Mouse (Mus musculus): ENCODE data around the gene B3galt5. TPM values are rescaled to one million over a fixed set of nuclear protein-coding genes. Genes with fewer than 3 reads are reported as not detected.
"Not testable (repeated sequence)": the region's sequence is repeated elsewhere in the genome, so short reads cannot be mapped to it uniquely, and the experiment has no call there.

B3galt5 gene
- polyA plus RNA-seq, 1 experiment from 2014 or later: 0.45 TPM

GRCm38 (mm10) chr16:96304438-96304837 lies 68.8 kb downstream of the B3galt5 start:
- Histone ChIP-seq H3K9me3 (ENCODE audit: control insufficient read depth, low read length) (no peaks in the 10 kb centered on the region), H3K27ac (replicated peaks; ENCODE audit: low read depth, low read length) (no peak overlapping the region), H3K4me1 (ENCODE audit: control insufficient read depth, insufficient read depth, low read length) (no peaks in the 10 kb centered on the region), H3K27me3 (replicated peaks; ENCODE audit: control insufficient read depth, insufficient read depth, low read length) (no peaks in the 10 kb centered on the region), H3K4me2 (ENCODE audit: low read depth, low read length) (no peak overlapping the region), H3K36me3 (ENCODE audit: control insufficient read depth, insufficient read depth, low read length) (no peaks in the 10 kb centered on the region), H3K9ac (ENCODE audit: low read depth, low read length) (no peak overlapping the region), H3K4me3 (ENCODE audit: low read depth, low read length) (no peak overlapping the region)
- DNase-seq (ENCODE audit: low spot score) (no peak), ATAC-seq (ENCODE audit: low read depth) (no peak)

GRCm38 (mm10) chr16:96306905-96307304 lies 71.3 kb downstream of the B3galt5 start:
- Histone ChIP-seq H3K27ac (replicated peaks; ENCODE audit: low read depth, low read length) (no peak overlapping the region), H3K9me3 (ENCODE audit: control insufficient read depth, low read length) (no peaks in the 10 kb centered on the region), H3K27me3 (replicated peaks; ENCODE audit: control insufficient read depth, insufficient read depth, low read length) (no peaks in the 10 kb centered on the region), H3K4me3 (ENCODE audit: low read depth, low read length) (no peak overlapping the region), H3K4me1 (ENCODE audit: control insufficient read depth, insufficient read depth, low read length) (no peaks in the 10 kb centered on the region), H3K4me2 (ENCODE audit: low read depth, low read length) (no peak overlapping the region), H3K36me3 (ENCODE audit: control insufficient read depth, insufficient read depth, low read length) (no peaks in the 10 kb centered on the region), H3K9ac (ENCODE audit: low read depth, low read length) (no peak overlapping the region)
- no peak for DNase-seq (ENCODE audit: low spot score)
- ATAC-seq (ENCODE audit: low read depth): no peak
- WGBS: 69% methylated on average over 4 of the region's 4 CpGs

GRCm38 (mm10) chr16:96317803-96318202 lies 82.2 kb downstream of the B3galt5 start:
- Histone ChIP-seq H3K27me3 (replicated peaks; ENCODE audit: control insufficient read depth, insufficient read depth, low read length) (no peaks in the 10 kb centered on the region), H3K27ac (replicated peaks; ENCODE audit: low read depth, low read length) (no peak overlapping the region), H3K9me3 (ENCODE audit: control insufficient read depth, low read length) (no peaks in the 10 kb centered on the region), H3K4me1 (ENCODE audit: control insufficient read depth, insufficient read depth, low read length) (no peaks in the 10 kb centered on the region), H3K4me3 (ENCODE audit: low read depth, low read length) (no peak overlapping the region), H3K4me2 (ENCODE audit: low read depth, low read length) (no peak overlapping the region), H3K9ac (ENCODE audit: low read depth, low read length) (no peak overlapping the region), H3K36me3 (ENCODE audit: control insufficient read depth, insufficient read depth, low read length) (no peaks in the 10 kb centered on the region)
- DNase-seq (ENCODE audit: low spot score) (no peak), ATAC-seq (ENCODE audit: low read depth) (no peak)
- 88% methylated on average over 8 of the region's 8 CpGs for WGBS

- ATAC-seq (ENCODE audit: low read depth) (no peak), DNase-seq (ENCODE audit: low spot score) (no peak)
- Histone ChIP-seq H3K36me3 (ENCODE audit: control insufficient read depth, insufficient read depth, low read length) (no peaks in the 10 kb centered on the region), H3K4me2 (ENCODE audit: low read depth, low read length) (no peak overlapping the region), H3K4me3 (ENCODE audit: low read depth, low read length) (no peak overlapping the region), H3K9me3 (ENCODE audit: control insufficient read depth, low read length) (no peaks in the 10 kb centered on the region), H3K4me1 (ENCODE audit: control insufficient read depth, insufficient read depth, low read length) (peaks cover 8% of the 10 kb centered on the region), H3K27ac (replicated peaks; ENCODE audit: low read depth, low read length) (no peak overlapping the region), H3K27me3 (replicated peaks; ENCODE audit: control insufficient read depth, insufficient read depth, low read length) (no peaks in the 10 kb centered on the region), H3K9ac (ENCODE audit: low read depth, low read length) (no peak overlapping the region)
- WGBS: 85% methylated on average over 1 of the region's 1 CpGs
Measured at GRCm38 (mm10) chr16:96322739-96323138, 87.1 kb downstream of the B3galt5 start.

- ATAC-seq (ENCODE audit: low read depth) (no peak), DNase-seq (ENCODE audit: low spot score) (no peak)
- Histone ChIP-seq H3K4me3 (ENCODE audit: low read depth, low read length) (no peak overlapping the region), H3K4me2 (ENCODE audit: low read depth, low read length) (no peak overlapping the region), H3K27ac (replicated peaks; ENCODE audit: low read depth, low read length) (no peak overlapping the region), H3K27me3 (replicated peaks; ENCODE audit: control insufficient read depth, insufficient read depth, low read length) (no peaks in the 10 kb centered on the region), H3K9ac (ENCODE audit: low read depth, low read length) (no peak overlapping the region), H3K36me3 (ENCODE audit: control insufficient read depth, insufficient read depth, low read length) (no peaks in the 10 kb centered on the region), H3K4me1 (ENCODE audit: control insufficient read depth, insufficient read depth, low read length) (peaks cover 8% of the 10 kb centered on the region), H3K9me3 (ENCODE audit: control insufficient read depth, low read length) (no peaks in the 10 kb centered on the region)
- WGBS: 84% methylated on average over 4 of the region's 4 CpGs
Measured at GRCm38 (mm10) chr16:96323166-96323565, 87.6 kb downstream of the B3galt5 start.

- Histone ChIP-seq H3K27ac (replicated peaks; ENCODE audit: low read depth, low read length) (no peak overlapping the region), H3K4me3 (ENCODE audit: low read depth, low read length) (no peak overlapping the region), H3K4me2 (ENCODE audit: low read depth, low read length) (0 out of 2 replicates have a peak overlapping the region, but pooled peaks have one; percentile 4), H3K27me3 (replicated peaks; ENCODE audit: control insufficient read depth, insufficient read depth, low read length) (no peaks in the 10 kb centered on the region), H3K36me3 (ENCODE audit: control insufficient read depth, insufficient read depth, low read length) (no peaks in the 10 kb centered on the region), H3K9ac (ENCODE audit: low read depth, low read length) (no peak overlapping the region), H3K9me3 (ENCODE audit: control insufficient read depth, low read length) (no peaks in the 10 kb centered on the region), H3K4me1 (ENCODE audit: control insufficient read depth, insufficient read depth, low read length) (peaks cover 8% of the 10 kb centered on the region)
- no peak for DNase-seq (ENCODE audit: low spot score)
- 38% methylated on average over 10 of the region's 10 CpGs for WGBS
- ATAC-seq (ENCODE audit: low read depth): no peak
Measured at GRCm38 (mm10) chr16:96326110-96326999, 90.8 kb downstream of the B3galt5 start.

GRCm38 (mm10) chr16:96327251-96327650 lies 91.7 kb downstream of the B3galt5 start:
- not testable (repeated sequence) for H3K36me3 ChIP-seq (ENCODE audit: control insufficient read depth, insufficient read depth, low read length)

GRCm38 (mm10) chr16:96339570-96339969 lies 104.0 kb downstream of the B3galt5 start:
- Histone ChIP-seq H3K4me3 (ENCODE audit: low read depth, low read length) (no peak overlapping the region), H3K9ac (ENCODE audit: low read depth, low read length) (no peak overlapping the region), H3K27me3 (replicated peaks; ENCODE audit: control insufficient read depth, insufficient read depth, low read length) (no peaks in the 10 kb centered on the region), H3K27ac (replicated peaks; ENCODE audit: low read depth, low read length) (no peak overlapping the region), H3K4me1 (ENCODE audit: control insufficient read depth, insufficient read depth, low read length) (no peaks in the 10 kb centered on the region), H3K4me2 (ENCODE audit: low read depth, low read length) (no peak overlapping the region), H3K36me3 (ENCODE audit: control insufficient read depth, insufficient read depth, low read length) (no peaks in the 10 kb centered on the region), H3K9me3 (ENCODE audit: control insufficient read depth, low read length) (no peaks in the 10 kb centered on the region)
- WGBS: 79% methylated on average over 4 of the region's 4 CpGs
- ATAC-seq (ENCODE audit: low read depth): no peak
- DNase-seq (ENCODE audit: low spot score): no peak

More at GRCm38 (mm10) chr16:96327251-96327650, 91.7 kb downstream of the B3galt5 start:
- DNase-seq (ENCODE audit: low spot score) (peak; percentile 41), ATAC-seq (ENCODE audit: low read depth) (peak; percentile 33; the same call in 1 of the 2 replicates)
- not testable (repeated sequence) for H3K4me3 ChIP-seq (ENCODE audit: low read depth, low read length); H3K9me3 ChIP-seq (ENCODE audit: control insufficient read depth, low read length); H3K9ac ChIP-seq (ENCODE audit: low read depth, low read length); H3K4me1 ChIP-seq (ENCODE audit: control insufficient read depth, insufficient read depth, low read length); H3K27ac ChIP-seq (replicated peaks; ENCODE audit: low read depth, low read length); H3K27me3 ChIP-seq (replicated peaks; ENCODE audit: control insufficient read depth, insufficient read depth, low read length)
- H3K4me2 ChIP-seq (ENCODE audit: low read depth, low read length): 0 out of 2 replicates have a peak overlapping the region, but pooled peaks have one; percentile 4
- WGBS: 38% methylated on average over 9 of the region's 9 CpGs

GRCm38 (mm10) chr16:96341269-96341668 lies 105.7 kb downstream of the B3galt5 start:
- DNase-seq (ENCODE audit: low spot score) (no peak), ATAC-seq (ENCODE audit: low read depth) (no peak)
- H3K9ac ChIP-seq (ENCODE audit: low read depth, low read length): no peak overlapping the region
- no peaks in the 10 kb centered on the region for H3K4me1 ChIP-seq (ENCODE audit: control insufficient read depth, insufficient read depth, low read length)
- no peaks in the 10 kb centered on the region for H3K9me3 ChIP-seq (ENCODE audit: control insufficient read depth, low read length)
- WGBS: 7% methylated on average over 5 of the region's 5 CpGs
- H3K4me3 ChIP-seq (ENCODE audit: low read depth, low read length): no peak overlapping the region
- H3K36me3 ChIP-seq (ENCODE audit: control insufficient read depth, insufficient read depth, low read length): no peaks in the 10 kb centered on the region
- H3K27me3 ChIP-seq (replicated peaks; ENCODE audit: control insufficient read depth, insufficient read depth, low read length): no peaks in the 10 kb centered on the region
- no peak overlapping the region for H3K27ac ChIP-seq (replicated peaks; ENCODE audit: low read depth, low read length)
- H3K4me2 ChIP-seq (ENCODE audit: low read depth, low read length): no peak overlapping the region

Data from embryonic facial prominence, embryonic 14.5 days (tissue).